Mouse (Mus musculus) colon, adult 2 months (tissue): ENCODE data around the gene Cox15. TPM values are rescaled to one million over a fixed set of nuclear protein-coding genes. Genes with fewer than 3 reads are reported as not detected.

Experiments
- polyA plus RNA-seq: library from polyadenylated mRNA; depleted of rRNA; stranded (reverse); fragments of >200 nt; gene quantifications from 2 replicates; pipeline ENCODE4 v1.2.3, GENCODE M21; 2012; rRNA removed

The Cox15 gene
- 11.6 and 13.6 TPM in 2 replicates for polyA plus RNA-seq

DNA sequence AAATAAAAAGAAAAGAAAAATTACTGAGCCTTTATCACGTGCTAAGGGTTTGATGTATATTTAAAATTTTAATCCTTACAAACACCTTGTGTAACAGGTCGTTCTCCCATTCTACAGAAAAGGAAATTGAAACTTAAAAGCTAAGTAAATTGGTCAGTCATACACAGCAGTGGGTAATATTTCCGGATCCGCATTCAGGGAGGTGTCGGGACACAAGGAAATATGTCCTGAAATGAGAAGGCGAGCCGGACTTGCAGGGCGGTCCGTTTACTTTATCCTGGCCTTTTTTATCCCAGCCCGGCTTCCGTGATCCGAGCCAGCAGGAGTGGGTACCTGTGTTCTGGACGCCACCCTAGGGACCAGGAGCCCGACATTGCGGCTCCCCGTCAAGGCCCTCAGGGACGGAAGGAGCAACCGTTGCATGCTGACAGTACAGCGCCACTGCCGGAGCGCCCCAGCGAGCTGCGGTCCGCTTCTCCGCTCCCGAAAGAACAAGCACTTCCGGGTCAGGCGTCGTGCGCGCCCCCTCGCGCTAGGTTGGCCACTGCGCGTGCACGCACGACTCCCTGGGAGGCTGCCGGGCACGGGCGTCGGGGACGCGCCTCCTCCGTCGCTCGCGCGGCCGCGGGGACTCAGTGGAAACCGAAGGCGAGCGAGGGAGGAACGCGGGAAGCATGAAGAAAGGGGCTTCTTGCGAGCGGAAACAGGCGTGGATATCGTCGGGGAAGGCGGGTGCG, at the start of gene Cox15, which contains the start of gene Cutc:
Cox15 (minus strand) TSS at position 512 of the 737 bp plus-strand sequence.
Cutc (plus strand) TSS at position 508 of the 737 bp plus-strand sequence.

DNA sequence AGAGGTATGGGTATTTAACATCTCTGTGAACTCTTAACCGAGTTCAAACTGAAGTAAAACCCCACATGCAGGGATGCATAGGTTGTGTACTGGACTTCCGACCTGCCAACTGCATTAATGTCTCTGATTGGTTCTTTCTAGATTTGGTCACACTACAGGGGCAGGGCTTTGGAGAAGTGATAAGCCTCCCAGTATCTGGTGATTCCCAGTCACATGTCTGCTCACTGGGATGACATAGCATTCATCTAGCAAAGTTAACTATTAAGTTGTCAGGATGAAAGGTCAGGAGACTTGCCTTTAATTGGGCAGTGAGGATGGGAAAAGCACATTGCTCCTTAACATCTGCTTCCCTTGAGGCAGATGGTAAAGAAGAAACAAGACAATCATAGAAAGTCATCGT, 29.2 kb upstream of the Cox15 start, which contains the start of gene Abcc2:
Abcc2 (plus strand) TSS at position 213 of the 400 bp plus-strand sequence.

DNA sequence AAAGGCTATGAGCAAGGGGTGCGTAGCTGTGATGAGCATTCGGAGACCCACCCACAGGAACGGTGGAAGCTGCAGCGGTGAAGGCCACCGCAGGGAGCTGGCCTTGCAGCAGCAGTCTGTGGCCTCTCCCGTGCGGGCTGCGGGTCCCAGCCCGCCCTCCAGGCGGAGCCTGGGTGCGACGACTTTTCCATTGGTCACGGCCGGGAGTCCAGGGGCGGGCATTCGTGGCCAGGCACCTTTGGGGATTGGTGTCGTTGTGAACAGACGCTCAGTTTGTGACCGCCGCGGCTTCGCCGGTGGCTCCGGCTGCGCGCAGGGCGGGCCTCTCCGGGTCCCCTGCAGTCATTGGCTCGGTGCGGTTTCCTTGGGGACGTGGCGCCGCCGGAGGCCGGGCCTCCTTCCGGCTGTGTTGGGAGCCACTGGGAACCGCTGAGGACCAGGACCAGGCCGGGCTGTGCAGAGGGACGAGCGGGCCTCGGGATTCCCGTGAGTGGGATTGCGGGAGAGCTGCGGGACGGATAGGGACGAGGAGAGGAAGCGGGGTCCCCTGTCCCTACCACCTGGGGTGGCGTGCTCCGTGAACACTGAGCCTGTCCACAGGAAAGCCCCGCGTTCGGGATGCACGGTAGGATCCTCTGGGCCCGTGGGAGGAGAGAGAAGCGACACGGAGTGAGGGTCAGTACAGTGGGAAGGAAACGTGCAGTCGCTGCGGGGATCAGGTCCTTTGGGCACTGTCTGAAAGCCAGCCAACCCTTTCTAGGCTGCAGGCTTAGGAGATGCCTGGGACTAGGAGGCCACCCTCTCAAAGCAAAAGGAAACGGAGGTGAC, 63.2 kb downstream of the Cox15 start, which contains the start of gene Entpd7:
Entpd7 (plus strand) TSS at position 254 of the 828 bp plus-strand sequence.

Other genes with a start within 250 kb of the Cox15 start
- gene Got1, start 228.4 kb downstream of the Cox15 start, polyA plus RNA-seq = 28.8 and 31.6 TPM in 2 replicates
- 18.3 and 21.8 TPM in 2 replicates for gene Nkx2-3, start 140.7 kb downstream of the Cox15 start, polyA plus RNA-seq
- gene Slc25a28, start 78.1 kb downstream of the Cox15 start, polyA plus RNA-seq = 57.0 and 68.7 TPM in 2 replicates
- 8.0 and 8.6 TPM in 2 replicates for gene Entpd7, start 63.3 kb downstream of the Cox15 start, polyA plus RNA-seq
- 3.7 and 4.1 TPM in 2 replicates for gene Cutc, start within 50 bp of the Cox15 start, polyA plus RNA-seq
- 0.12 and 0.24 TPM in 2 replicates for gene Abcc2, start 29.2 kb upstream of the Cox15 start, polyA plus RNA-seq
- gene Dnmbp, start 187.2 kb upstream of the Cox15 start, polyA plus RNA-seq = 65.7 and 78.2 TPM in 2 replicates
- 13.2 and 13.8 TPM in 2 replicates for gene Cpn1, start 233.6 kb upstream of the Cox15 start, polyA plus RNA-seq